ENCODE assay signal across 8 mouse cellular contexts in genomic region chr12:82339221-82339861, GRCm38 (mm10).
DNase-seq lines count a peak whose midpoint lies in the region; ATAC-seq and TF ChIP-seq lines count a peak whose summit lies in the region.

No protein-coding gene starts in this region.

- H3K9me3 ChIP-seq in forebrain, embryonic 13.5 days (replicated peaks), result no peaks in the 10 kb centered on the region; the same call in 1 of the 2 replicates
- no peaks in the 10 kb centered on the region for H3K9me3 ChIP-seq in hindbrain, embryonic 11.5 days (ENCODE audit: control insufficient read depth, low read length)
- no peaks in the 10 kb centered on the region for H3K9me3 ChIP-seq in midbrain, embryonic 13.5 days

- H3K27me3 ChIP-seq in forebrain, embryonic 13.5 days, result no peaks in the 10 kb centered on the region
- no peaks in the 10 kb centered on the region for H3K27me3 ChIP-seq in hindbrain, embryonic 11.5 days (ENCODE audit: control insufficient read depth, insufficient read depth, low read length)
- no peaks in the 10 kb centered on the region for H3K27me3 ChIP-seq in midbrain, embryonic 13.5 days

- H3K4me3 ChIP-seq in gastrocnemius, adult 2 months, result peak overlapping the region; percentile 60
- peak overlapping the region; percentile 27 for H3K4me3 ChIP-seq in forebrain, embryonic 13.5 days
- H3K4me3 ChIP-seq in hindbrain, embryonic 11.5 days (ENCODE audit: low read depth, low read length), result no peak overlapping the region
- peak overlapping the region; percentile 26 for H3K4me3 ChIP-seq in midbrain, embryonic 13.5 days (replicated peaks)

- H3K4me2 ChIP-seq in forebrain, embryonic 13.5 days, result peak overlapping the region; percentile 59
- peak overlapping the region; percentile 12; the same call in 1 of the 2 replicates for H3K4me2 ChIP-seq in hindbrain, embryonic 11.5 days (replicated peaks; ENCODE audit: low read depth, low read length)
- H3K4me2 ChIP-seq in midbrain, embryonic 13.5 days (replicated peaks), result peak overlapping the region; percentile 51

- DNase-seq in gastrocnemius, adult 2 months, result peak; percentile 41
- DNase-seq in gastrocnemius, postnatal 25 days, result no peak
- DNase-seq in hindbrain, embryonic 11.5 days (ENCODE audit: low spot score), result no peak
- peak; percentile 69 for DNase-seq in left cerebral cortex, adult 9 months (ENCODE audit: low spot score in 2 of 2)
- no peak for DNase-seq in spleen, postnatal 10 days (ENCODE audit: low spot score in 2 of 2)
- no peak for DNase-seq in adrenal gland, adult 18-20 months (ENCODE audit: low spot score in 2 of 2)

- WGBS in forebrain, embryonic 13.5 days, result 14% methylated on average over 18 of the region's 18 CpGs
- WGBS in hindbrain, embryonic 11.5 days, result 47% methylated on average over 18 of the region's 18 CpGs
- WGBS in midbrain, embryonic 13.5 days, result 32% methylated on average over 18 of the region's 18 CpGs

- peaks cover 29% of the 10 kb centered on the region for H3K4me1 ChIP-seq in forebrain, embryonic 13.5 days
- no peaks in the 10 kb centered on the region; the same call in 1 of the 2 replicates for H3K4me1 ChIP-seq in hindbrain, embryonic 11.5 days (replicated peaks; ENCODE audit: control insufficient read depth, insufficient read depth, low read length)
- H3K4me1 ChIP-seq in midbrain, embryonic 13.5 days (replicated peaks), result peaks cover 28% of the 10 kb centered on the region

- peak overlapping the region; percentile 34; the same call in 1 of the 2 replicates for H3K9ac ChIP-seq in forebrain, embryonic 13.5 days
- H3K9ac ChIP-seq in hindbrain, embryonic 11.5 days (ENCODE audit: low read depth, low read length), result no peak overlapping the region; the same call in 1 of the 2 replicates
- peak overlapping the region; percentile 24 for H3K9ac ChIP-seq in midbrain, embryonic 13.5 days (replicated peaks)

- peak; percentile 81; the same call in 1 of the 2 replicates for ATAC-seq in forebrain, embryonic 13.5 days
- ATAC-seq in hindbrain, embryonic 11.5 days (ENCODE audit: low FRiP score), result no peak
- peak; percentile 55; the same call in 1 of the 2 replicates for ATAC-seq in midbrain, embryonic 13.5 days

- peaks cover 14% of the 10 kb centered on the region for H3K36me3 ChIP-seq in forebrain, embryonic 13.5 days (ENCODE audit: poor library complexity, severe bottlenecking)
- no peaks in the 10 kb centered on the region for H3K36me3 ChIP-seq in hindbrain, embryonic 11.5 days (ENCODE audit: control insufficient read depth, insufficient read depth, low read length)
- H3K36me3 ChIP-seq in midbrain, embryonic 13.5 days, result peaks cover 12% of the 10 kb centered on the region

- no peak for TF ChIP-seq CTCF in gastrocnemius, adult 2 months (IDR thresholded peaks at IDR 0.05)

- H3K27ac ChIP-seq in gastrocnemius, adult 2 months, result peak overlapping the region; percentile 58
- H3K27ac ChIP-seq in forebrain, embryonic 13.5 days, result peak overlapping the region; percentile 55
- H3K27ac ChIP-seq in hindbrain, embryonic 11.5 days (ENCODE audit: low read depth, low read length), result no peak overlapping the region
- H3K27ac ChIP-seq in midbrain, embryonic 13.5 days, result peak overlapping the region; percentile 65

- intact Hi-C loops in gastrocnemius, adult 2 months (cut with DNase I), result no loop called here

Comparison
In these comparisons a context has a peak if more than half of its experiments do, and no peak if none do; other contexts are left out.
1. DNase-seq: peak in gastrocnemius, adult 2 months (single experiment) and left cerebral cortex, adult 9 months (2 of 2); none in gastrocnemius, postnatal 25 days (single experiment), hindbrain, embryonic 11.5 days (single experiment), spleen, postnatal 10 days (0 of 2) and adrenal gland, adult 18-20 months (0 of 2).
2. Peak in every context shown above with its lines, with median percentiles within 50 percentile points of each other: H3K4me2 ChIP-seq.